Comparison of ENCODE assay signal across 7 mouse cellular contexts in the genomic region with DNA sequence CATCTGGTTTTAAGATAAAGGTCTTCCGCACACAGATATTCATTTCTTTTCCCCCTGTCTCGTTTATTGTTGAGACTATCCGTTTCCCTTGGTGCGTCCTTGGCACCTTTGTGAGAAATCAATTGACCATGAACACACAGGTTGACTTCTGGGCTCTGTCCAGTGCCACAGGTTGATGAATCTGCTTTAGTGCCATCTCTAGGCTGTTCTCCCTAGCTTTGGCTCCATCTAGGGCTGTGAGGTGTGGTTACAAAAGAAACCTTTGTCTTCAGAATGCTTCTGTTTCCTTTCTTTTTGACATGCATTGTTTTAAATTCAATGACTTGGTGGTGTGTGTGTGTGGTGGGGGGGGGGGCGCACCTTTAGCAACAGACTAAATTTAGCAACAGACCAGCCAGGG.
DNase-seq lines count a peak whose midpoint lies in the region; ATAC-seq and TF ChIP-seq lines count a peak whose summit lies in the region.

No protein-coding gene starts in this region.

- no peak for DNase-seq in hindbrain, embryonic 14.5 days (ENCODE audit: low spot score)
- DNase-seq in embryonic facial prominence, embryonic 14.5 days (ENCODE audit: low spot score) = no peak
- no peak for DNase-seq in liver, postnatal 0 days
- no peak for DNase-seq in urinary bladder, postnatal 25 days (ENCODE audit: low spot score)
- DNase-seq in layer of hippocampus, adult 8-10 months (ENCODE audit: low spot score in 2 of 2) = no peak

- H3K27me3 ChIP-seq in hindbrain, embryonic 14.5 days (ENCODE audit: control insufficient read depth, insufficient read depth, low read length) = no peaks in the 10 kb centered on the region
- no peaks in the 10 kb centered on the region for H3K27me3 ChIP-seq in hindbrain, embryonic 12.5 days
- no peaks in the 10 kb centered on the region for H3K27me3 ChIP-seq in E14TG2a.4 (ENCODE audit: insufficient read depth, low read length)
- H3K27me3 ChIP-seq in embryonic facial prominence, embryonic 14.5 days (replicated peaks; ENCODE audit: control insufficient read depth, insufficient read depth, low read length) = no peaks in the 10 kb centered on the region
- H3K27me3 ChIP-seq in liver, postnatal 0 days (ENCODE audit: insufficient read depth, low read length) = no peaks in the 10 kb centered on the region

- TF ChIP-seq CTCF in E14TG2a.4 (conservative IDR thresholded peaks at IDR 0.05; ENCODE audit: low read length) = no peak
- no peak for TF ChIP-seq CTCF in liver, postnatal 0 days (IDR thresholded peaks at IDR 0.05; ENCODE audit: low read depth)

- no peak overlapping the region for H3K27ac ChIP-seq in hindbrain, embryonic 14.5 days
- H3K27ac ChIP-seq in hindbrain, embryonic 12.5 days = no peak overlapping the region
- 0 out of 2 replicates have a peak overlapping the region, but pooled peaks have one; percentile 55 for H3K27ac ChIP-seq in embryonic facial prominence, embryonic 14.5 days (replicated peaks; ENCODE audit: low read depth, low read length)
- no peak overlapping the region for H3K27ac ChIP-seq in liver, postnatal 0 days (ENCODE audit: low read depth)

- 51% methylated on average over 5 of the region's 5 CpGs for WGBS in hindbrain, embryonic 14.5 days
- WGBS in hindbrain, embryonic 12.5 days = 55% methylated on average over 5 of the region's 5 CpGs
- WGBS in embryonic facial prominence, embryonic 14.5 days = 71% methylated on average over 5 of the region's 5 CpGs
- WGBS in liver, postnatal 0 days (ENCODE audit: insufficient replicate concordance) = 40% methylated on average over 5 of the region's 5 CpGs

- peak overlapping the region; percentile 36 for H3K4me2 ChIP-seq in hindbrain, embryonic 14.5 days (replicated peaks)
- H3K4me2 ChIP-seq in hindbrain, embryonic 12.5 days (replicated peaks) = no peak overlapping the region
- H3K4me2 ChIP-seq in embryonic facial prominence, embryonic 14.5 days (ENCODE audit: low read depth, low read length) = peak overlapping the region; percentile 47; the same call in 1 of the 2 replicates
- peak overlapping the region; percentile 64; the same call in 1 of the 2 replicates for H3K4me2 ChIP-seq in liver, postnatal 0 days (ENCODE audit: low read depth, low read length)

- H3K4me3 ChIP-seq in hindbrain, embryonic 14.5 days (replicated peaks; ENCODE audit: low read length) = no peak overlapping the region
- no peak overlapping the region for H3K4me3 ChIP-seq in hindbrain, embryonic 12.5 days
- peak overlapping the region; percentile 51 for H3K4me3 ChIP-seq in E14TG2a.4 (replicated peaks; ENCODE audit: low read length)
- H3K4me3 ChIP-seq in embryonic facial prominence, embryonic 14.5 days (ENCODE audit: low read depth, low read length) = no peak overlapping the region
- H3K4me3 ChIP-seq in liver, postnatal 0 days (ENCODE audit: low read depth, low read length) = no peak overlapping the region

- no peaks in the 10 kb centered on the region for H3K9me3 ChIP-seq in hindbrain, embryonic 14.5 days (ENCODE audit: control insufficient read depth, low read length)
- H3K9me3 ChIP-seq in hindbrain, embryonic 12.5 days (replicated peaks) = no peaks in the 10 kb centered on the region
- H3K9me3 ChIP-seq in E14TG2a.4 (ENCODE audit: low read length) = peaks cover 16% of the 10 kb centered on the region
- no peaks in the 10 kb centered on the region for H3K9me3 ChIP-seq in embryonic facial prominence, embryonic 14.5 days (ENCODE audit: control insufficient read depth, low read length)
- H3K9me3 ChIP-seq in liver, postnatal 0 days (ENCODE audit: low read length) = no peaks in the 10 kb centered on the region; the same call in 1 of the 2 replicates

- H3K36me3 ChIP-seq in hindbrain, embryonic 14.5 days (replicated peaks; ENCODE audit: control insufficient read depth, insufficient read depth) = no peaks in the 10 kb centered on the region
- H3K36me3 ChIP-seq in hindbrain, embryonic 12.5 days = no peaks in the 10 kb centered on the region
- no peaks in the 10 kb centered on the region for H3K36me3 ChIP-seq in E14TG2a.4 (ENCODE audit: insufficient read depth, low read length)
- no peaks in the 10 kb centered on the region for H3K36me3 ChIP-seq in embryonic facial prominence, embryonic 14.5 days (ENCODE audit: control insufficient read depth, insufficient read depth, low read length)
- H3K36me3 ChIP-seq in liver, postnatal 0 days (replicated peaks; ENCODE audit: insufficient read depth, low read length) = no peaks in the 10 kb centered on the region

- ATAC-seq in hindbrain, embryonic 14.5 days (ENCODE audit: low FRiP score) = no peak
- ATAC-seq in hindbrain, embryonic 12.5 days (ENCODE audit: low FRiP score) = no peak
- ATAC-seq in embryonic facial prominence, embryonic 14.5 days (ENCODE audit: low read depth) = no peak
- ATAC-seq in liver, postnatal 0 days = no peak

- TF ChIP-seq EP300 in liver, postnatal 0 days (IDR thresholded peaks at IDR 0.05; ENCODE audit: low read depth) = no peak

- no peak overlapping the region for H3K9ac ChIP-seq in hindbrain, embryonic 14.5 days
- no peak overlapping the region for H3K9ac ChIP-seq in hindbrain, embryonic 12.5 days
- H3K9ac ChIP-seq in embryonic facial prominence, embryonic 14.5 days (ENCODE audit: low read depth, low read length) = no peak overlapping the region
- no peak overlapping the region for H3K9ac ChIP-seq in liver, postnatal 0 days (replicated peaks)

- H3K4me1 ChIP-seq in hindbrain, embryonic 14.5 days (replicated peaks; ENCODE audit: control insufficient read depth, insufficient read depth, low read length) = no peaks in the 10 kb centered on the region
- no peaks in the 10 kb centered on the region for H3K4me1 ChIP-seq in hindbrain, embryonic 12.5 days
- peaks cover 46% of the 10 kb centered on the region for H3K4me1 ChIP-seq in E14TG2a.4 (replicated peaks; ENCODE audit: low read depth, low read length)
- peaks cover 9% of the 10 kb centered on the region; the same call in 1 of the 2 replicates for H3K4me1 ChIP-seq in embryonic facial prominence, embryonic 14.5 days (ENCODE audit: control insufficient read depth, insufficient read depth, low read length)
- 0 out of 2 replicates have a peak, but pooled peaks cover 4% of the 10 kb centered on the region for H3K4me1 ChIP-seq in liver, postnatal 0 days (ENCODE audit: insufficient read depth)
